Mouse (Mus musculus) MEL (cell line): ENCODE data around the gene Bptf. TPM values are rescaled to one million over a fixed set of nuclear protein-coding genes. Genes with fewer than 3 reads are reported as not detected.

ENCODE experiments used
- DNase-seq: peaks from one replicate; pipeline ENCODE4 v3.0.0; 2011; ENCODE audit warnings: low read depth, low spot score
- H3K27ac ChIP-seq: 2 replicates; pipeline ENCODE4 v1.5.1; 2012; ENCODE audit warnings: low read depth, mild to moderate bottlenecking, control low read depth, low read length, moderate library complexity; ENCODE audit not compliant: control insufficient read depth
- H3K27me3 ChIP-seq, 2 experiments: fragments of 150-350 bp in 1 of 2; sonication (generic) in 1 of 2; 2 replicates each; pipeline ENCODE4 v1.6.1; 2012; ENCODE audit warnings: low read length in 2 of 2, mild to moderate bottlenecking in 2 of 2, improper control_type of control experiment in 1 of 2, moderate library complexity in 1 of 2; ENCODE audit not compliant: insufficient read depth in 2 of 2, control insufficient read depth in 1 of 2
- H3K36me3 ChIP-seq, 2 experiments: 2 replicates each; pipeline ENCODE4 v1.6.1; 2012 to 2014; ENCODE audit warnings: low read length in 2 of 2, improper control_type of control experiment in 1 of 2, inconsistent platforms in 1 of 2, mild to moderate bottlenecking in 1 of 2; ENCODE audit not compliant: insufficient read depth in 2 of 2, control insufficient read depth in 1 of 2
- H3K4me1 ChIP-seq, 2 experiments: fragments of 150-350 bp in 1 of 2; sonication (generic) in 1 of 2; 2 replicates each; pipeline ENCODE4 v1.6.1; 2012; ENCODE audit warnings: low read length in 2 of 2, improper control_type of control experiment in 1 of 2, mild to moderate bottlenecking in 1 of 2; ENCODE audit not compliant: insufficient read depth in 2 of 2, control insufficient read depth in 1 of 2
- H3K4me3 ChIP-seq, 2 experiments: fragments of 150-350 bp in 1 of 2; sonication (generic) in 1 of 2; 2 replicates each; pipeline ENCODE4 v1.5.1; 2012; ENCODE audit warnings: low read depth in 2 of 2, low read length in 2 of 2, mild to moderate bottlenecking in 2 of 2, moderate library complexity in 2 of 2, control low read depth in 1 of 2, improper control_type of control experiment in 1 of 2; ENCODE audit not compliant: control insufficient read depth in 1 of 2, insufficient read depth in 1 of 2
- H3K79me2 ChIP-seq: 2 replicates; pipeline ENCODE4 v1.6.1; 2012; ENCODE audit warnings: mild to moderate bottlenecking, low read length, moderate library complexity; ENCODE audit not compliant: control insufficient read depth, poor library complexity, insufficient read depth
- H3K9ac ChIP-seq: 2 replicates; pipeline ENCODE4 v1.6.1; 2012; ENCODE audit warnings: low read depth, mild to moderate bottlenecking, control low read depth, low read length, moderate library complexity; ENCODE audit not compliant: control insufficient read depth, poor library complexity, severe bottlenecking
- H3K9me3 ChIP-seq: fragments of 150-350 bp; sonication (generic); replicated peaks from 2 replicates; pipeline ENCODE4 v1.6.1; 2012; ENCODE audit warnings: mild to moderate bottlenecking, low read length, improper control_type of control experiment, moderate library complexity; ENCODE audit not compliant: insufficient read depth
- CHD1 ChIP-seq: IDR thresholded peaks from 2 replicates; pipeline ENCODE4 v1.6.1; 2012; ENCODE audit warnings: low read depth, mild to moderate bottlenecking, inconsistent platforms, low read length, improper control_type of control experiment
- E2F4 ChIP-seq: IDR thresholded peaks from 2 replicates; pipeline ENCODE4 v1.6.1; 2011; ENCODE audit warnings: low read depth, low read length, improper control_type of control experiment, borderline replicate concordance
- GABPA ChIP-seq: IDR thresholded peaks from 2 replicates; pipeline ENCODE4 v1.6.1; 2012; ENCODE audit warnings: low read depth, mild to moderate bottlenecking, inconsistent platforms, low read length, improper control_type of control experiment, moderate library complexity
- HCFC1 ChIP-seq: IDR thresholded peaks from 2 replicates; pipeline ENCODE4 v1.6.1; 2012; ENCODE audit warnings: low read depth, mild to moderate bottlenecking, inconsistent platforms, low read length, improper control_type of control experiment, moderate library complexity
- JUND ChIP-seq: IDR thresholded peaks from 2 replicates; pipeline ENCODE4 v1.6.1; 2011; ENCODE audit warnings: low read depth, mild to moderate bottlenecking, improper control_type of control experiment, low read length
- KAT2A ChIP-seq: conservative IDR thresholded peaks from 2 replicates; pipeline ENCODE4 v1.6.1; 2012; ENCODE audit warnings: low read depth, low read length, improper control_type of control experiment, inconsistent platforms
- MXI1 ChIP-seq: IDR thresholded peaks from 2 replicates; pipeline ENCODE4 v1.6.1; 2011; ENCODE audit warnings: mild to moderate bottlenecking, low read depth, low read length, improper control_type of control experiment
- MYB ChIP-seq: IDR thresholded peaks from 2 replicates; pipeline ENCODE4 v1.6.1; 2011; ENCODE audit warnings: mild to moderate bottlenecking, low read depth, low read length, improper control_type of control experiment
- NELFE ChIP-seq: IDR thresholded peaks from 2 replicates; pipeline ENCODE4 v1.6.1; 2011; ENCODE audit warnings: low read depth, low read length, improper control_type of control experiment
- POLR2A ChIP-seq, 2 experiments: IDR thresholded peaks; 2 replicates each; pipeline ENCODE4 v1.6.1; 2011 to 2012; ENCODE audit warnings: low read length in 2 of 2, mild to moderate bottlenecking in 2 of 2, control low read depth in 1 of 2, improper control_type of control experiment in 1 of 2, low read depth in 1 of 2, moderate library complexity in 1 of 2; ENCODE audit not compliant: control insufficient read depth in 1 of 2, insufficient read depth in 1 of 2, poor library complexity in 1 of 2
- POLR2AphosphoS2 ChIP-seq: IDR thresholded peaks from 2 replicates; pipeline ENCODE4 v1.6.1; 2011; ENCODE audit warnings: low read length, improper control_type of control experiment
- SIN3A ChIP-seq: IDR thresholded peaks from 2 replicates; pipeline ENCODE4 v1.6.1; 2012; ENCODE audit warnings: low read length, improper control_type of control experiment, inconsistent platforms
- TAL1 ChIP-seq: IDR thresholded peaks from 2 replicates; pipeline ENCODE4 v1.6.1; 2012; ENCODE audit warnings: mild to moderate bottlenecking, inconsistent platforms, low read length, moderate library complexity, mixed read lengths
- TCF12 ChIP-seq: IDR thresholded peaks from 2 replicates; pipeline ENCODE4 v1.6.1; 2014; ENCODE audit warnings: low read depth, mild to moderate bottlenecking, inconsistent platforms, low read length, improper control_type of control experiment, moderate library complexity
- USF2 ChIP-seq, 2 experiments: IDR thresholded peaks; 2 replicates each; pipeline ENCODE4 v1.6.1; 2011 to 2012; ENCODE audit warnings: improper control_type of control experiment in 2 of 2, low read length in 2 of 2, borderline replicate concordance in 1 of 2, inconsistent platforms in 1 of 2, low read depth in 1 of 2, mild to moderate bottlenecking in 1 of 2; ENCODE audit not compliant: insufficient read depth in 1 of 2
- ZC3H11A ChIP-seq: IDR thresholded peaks from 2 replicates; pipeline ENCODE4 v1.6.1; 2012; ENCODE audit warnings: low read depth, mild to moderate bottlenecking, inconsistent platforms, low read length, improper control_type of control experiment
- ZMIZ1 ChIP-seq: IDR thresholded peaks from 2 replicates; pipeline ENCODE4 v1.6.1; 2012; ENCODE audit warnings: low read depth, mild to moderate bottlenecking, inconsistent platforms, low read length, improper control_type of control experiment, moderate library complexity
- polyA plus RNA-seq, 2 experiments: library from polyadenylated mRNA; stranded (reverse) in 1 of 2; unstranded in 1 of 2; fragments of >175 nt in 1 of 2; fragments of >200 nt in 1 of 2; gene quantifications; 2 replicates each; pipeline versions ENCODE4 v1.2.1 to v1.2.4; 2012; ENCODE audit warnings: low replicate concordance in 2 of 2, low read depth in 1 of 2; ENCODE audit not compliant: insufficient read length in 2 of 2, insufficient read depth in 1 of 2, missing spikeins in 1 of 2
- total RNA-seq: library from RNA; depleted of rRNA; stranded (reverse); fragments of 300-350 nt; gene quantifications from 2 replicates; pipeline ENCODE4 v1.2.3, GENCODE M21; 2012

Gene Bptf
- total and polyA plus RNA-seq, 3 experiments, result 27.5 to 55.4 (median 52.7) TPM

DNA sequence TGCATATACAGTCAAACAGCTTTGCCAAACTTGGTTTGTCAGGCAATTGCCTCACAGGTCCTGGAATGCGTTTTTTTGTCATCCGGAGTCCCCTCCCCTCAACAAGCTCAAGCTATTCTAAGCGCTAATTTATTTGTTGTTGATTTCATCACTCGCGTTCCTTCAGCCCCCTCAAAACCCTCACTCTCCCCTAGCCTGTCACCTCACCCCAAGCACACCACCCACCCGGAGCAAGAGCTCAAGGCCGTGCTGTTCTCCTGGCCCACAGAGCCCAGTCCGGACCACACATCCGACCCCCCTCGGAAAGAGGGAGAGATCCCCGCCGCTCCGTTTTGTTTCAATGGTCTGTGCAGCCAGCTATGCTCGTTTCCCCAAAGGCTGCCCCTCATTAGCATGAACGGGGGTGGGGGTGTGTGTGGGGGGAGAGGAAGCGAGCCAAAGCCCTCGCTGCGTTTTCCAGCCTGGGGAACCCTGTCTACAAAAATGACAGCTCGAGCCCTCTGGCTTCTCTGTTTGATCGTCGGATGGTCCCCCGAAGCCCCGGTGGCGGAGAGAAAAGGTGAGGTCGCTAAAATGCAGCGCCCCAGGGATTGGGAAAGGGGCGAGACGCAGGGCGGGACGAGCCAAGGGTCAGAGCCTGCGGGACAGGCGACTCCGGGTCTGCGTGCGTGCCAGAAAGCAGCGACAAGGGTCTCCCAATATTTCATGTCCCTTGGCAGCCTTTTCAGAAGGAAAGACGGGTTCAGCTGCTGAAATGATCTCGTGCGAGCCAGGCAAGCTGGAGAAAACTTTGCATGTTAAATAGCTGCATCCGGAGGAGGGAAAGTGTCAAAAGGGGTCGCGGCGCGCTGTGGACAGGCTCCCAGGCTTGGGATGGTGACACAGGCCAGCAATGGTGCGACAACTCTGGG, 106.3 kb downstream of the Bptf start, which contains the start of gene 1810010H24Rik (continued):
- TF ChIP-seq POLR2A (IDR thresholded peaks at IDR 0.05; ENCODE audit: control insufficient read depth in 1 of 2, insufficient read depth in 1 of 2, low read depth in 1 of 2, low read length in 2 of 2, poor library complexity in 1 of 2) (no peak), USF2 (IDR thresholded peaks at IDR 0.05; ENCODE audit: borderline replicate concordance in 1 of 2, insufficient read depth in 1 of 2, low read depth in 1 of 2, low read length in 2 of 2) (no peak), SIN3A (peak; percentile 35), ZMIZ1 (peak; percentile 25; the same call in 1 of the 2 replicates), KAT2A (no peak), HCFC1 (no peak), NELFE (no peak)

- Histone ChIP-seq H3K4me3 (no peak overlapping the region), H3K27me3 (no peaks in the 10 kb centered on the region), H3K27ac (no peak overlapping the region), H3K4me1 (peaks cover 7 to 14% of the 10 kb centered on the region in 2 experiments), H3K36me3 (peaks cover 0 to 12% of the 10 kb centered on the region in 2 experiments; a peak in 2 of 4 replicates), H3K9ac (no peak overlapping the region), H3K9me3 (no peaks in the 10 kb centered on the region)
- DNase-seq, result no peak
- TF ChIP-seq GABPA, result no peak
- TF ChIP-seq USF2 (IDR thresholded peaks at IDR 0.05; ENCODE audit: borderline replicate concordance in 1 of 2, insufficient read depth in 1 of 2, low read depth in 1 of 2, low read length in 2 of 2), result no peak
- TF ChIP-seq MXI1, result no peak
- TF ChIP-seq HCFC1, result no peak
- no peak for TF ChIP-seq ZC3H11A
- TF ChIP-seq, all 39 proteins: peak for 0
- peaks cover 2% of the 10 kb centered on the region; the same call in 1 of the 2 replicates for H3K79me2 ChIP-seq
These were observed 107.5 kb downstream of the Bptf start for GRCm38 (mm10) chr11:107024406-107024805.

GRCm38 (mm10) chr11:107022050-107022683, 109.8 kb downstream of the Bptf start:
- no peak overlapping the region for H3K4me3 ChIP-seq
- TF ChIP-seq JUND (no peak), POLR2AphosphoS2 (no peak), E2F4 (no peak), TAL1 (no peak), TCF12 (no peak), POLR2A (IDR thresholded peaks at IDR 0.05; ENCODE audit: control insufficient read depth in 1 of 2, insufficient read depth in 1 of 2, low read depth in 1 of 2, low read length in 2 of 2, poor library complexity in 1 of 2) (no peak), CHD1 (no peak), MYB (no peak), ZC3H11A (no peak)
- peaks cover 0 to 11% of the 10 kb centered on the region in 2 experiments; a peak in 2 of 4 replicates for H3K36me3 ChIP-seq
- H3K9me3 ChIP-seq, result no peaks in the 10 kb centered on the region
- H3K9ac ChIP-seq, result no peak overlapping the region
- H3K79me2 ChIP-seq, result no peaks in the 10 kb centered on the region; the same call in 1 of the 2 replicates
- no peak for DNase-seq
- no peak overlapping the region for H3K27ac ChIP-seq
- H3K27me3 ChIP-seq, result no peaks in the 10 kb centered on the region
- H3K4me1 ChIP-seq, result peaks cover 7 to 14% of the 10 kb centered on the region in 2 experiments
